Mouse (Mus musculus) spleen, adult 2 months (tissue): ENCODE measurements around the gene Fkbp2. TPM values are rescaled to one million over a fixed set of nuclear protein-coding genes. Genes with fewer than 3 reads are reported as not detected.
"Not testable (repeated sequence)": the region's sequence is repeated elsewhere in the genome, so short reads cannot be mapped to it uniquely, and the experiment has no call there.

ENCODE experiments used
- DNase-seq, 2 experiments: peaks; one replicate each; pipeline versions ENCODE4 v3.0.0 to v3.0.0-alpha.2; 2012 to 2021; ENCODE audit warnings: low spot score in 2 of 2, low read depth in 1 of 2
- H3K27ac ChIP-seq: fragments of 200-500 bp; 2 replicates; pipeline ENCODE4 v1.5.1; 2012; ENCODE audit warnings: low read length, inconsistent platforms; ENCODE audit not compliant: insufficient read depth
- H3K27me3 ChIP-seq: fragments of 200-500 bp; 2 replicates; pipeline ENCODE4 v1.6.1; 2012; ENCODE audit warnings: mild to moderate bottlenecking, moderate library complexity, low read length, inconsistent platforms; ENCODE audit not compliant: control insufficient read depth, insufficient read depth
- H3K36me3 ChIP-seq: fragments of 200-500 bp; 2 replicates; pipeline ENCODE4 v1.6.1; 2012; ENCODE audit warnings: mild to moderate bottlenecking, low read length, inconsistent platforms; ENCODE audit not compliant: control insufficient read depth, insufficient read depth
- H3K4me1 ChIP-seq: fragments of 200-500 bp; 2 replicates; pipeline ENCODE4 v1.6.1; 2011; ENCODE audit warnings: inconsistent platforms; ENCODE audit not compliant: control insufficient read depth, insufficient read depth, insufficient read length
- H3K4me3 ChIP-seq: fragments of 200-500 bp; 2 replicates; pipeline ENCODE4 v1.5.1; 2011; ENCODE audit warnings: mild to moderate bottlenecking, inconsistent platforms; ENCODE audit not compliant: insufficient read depth, insufficient read length; ENCODE audit errors: extremely low read depth
- CTCF ChIP-seq: fragments of 200-500 bp; IDR thresholded peaks from 2 replicates; pipeline ENCODE4 v1.5.1; 2011; ENCODE audit warnings: mild to moderate bottlenecking, inconsistent platforms; ENCODE audit not compliant: insufficient read depth, insufficient read length, insufficient replicate concordance; ENCODE audit errors: extremely low read depth
- POLR2A ChIP-seq: fragments of 200-500 bp; IDR thresholded peaks from 2 replicates; pipeline ENCODE4 v1.6.1; 2011; ENCODE audit warnings: low read depth, low read length, inconsistent platforms
- WGBS: fragments of 180-500 bp; shearing (Covaris S2); methylation state at CpG from one replicate; pipeline ENCODE4 v1.1.7; 2018; 5-methylcytosine and 5-hydroxymethylcytosine counted together
- polyA plus RNA-seq: library from polyadenylated mRNA; depleted of rRNA; stranded (reverse); fragments of >200 nt; gene quantifications from 2 replicates; pipeline ENCODE4 v1.2.3, GENCODE M21; 2012

Fkbp2 gene
- polyA plus RNA-seq, 1 experiment = 22.1 TPM

- 2% methylated on average over 24 of the region's 24 CpGs for WGBS
- H3K27ac ChIP-seq = peak within 1 kb of the TSS; percentile 39
- H3K27me3 ChIP-seq = no peaks in the 10 kb centered on the region
- H3K4me1 ChIP-seq = peaks cover 20% of the 10 kb centered on the region
- TF ChIP-seq POLR2A (no peak), CTCF (no peak)
- peak in 1 of 2 experiments; percentile 57 for DNase-seq
- H3K36me3 ChIP-seq = peaks cover 20% of the 10 kb centered on the region
- H3K4me3 ChIP-seq = peak within 1 kb of the TSS; percentile 62
Observed at GRCm38 (mm10) chr19:6996006-6996405, 15.7 kb upstream of the Fkbp2 start, which contains the start of the genes Nudt22 and Trpt1. Nudt22 (minus strand) TSS chr19:6996117. Trpt1 (plus strand) TSS chr19:6996131.

GRCm38 (mm10) chr19:6995255-6995991 lies 15.1 kb upstream of the Fkbp2 start:
- TF ChIP-seq POLR2A (no peak), CTCF (no peak)
- Histone ChIP-seq H3K27ac (no peak overlapping the region; the same call in 1 of the 2 replicates), H3K27me3 (no peaks in the 10 kb centered on the region), H3K4me3 (peak overlapping the region; percentile 62), H3K4me1 (peaks cover 20% of the 10 kb centered on the region), H3K36me3 (peaks cover 18% of the 10 kb centered on the region)
- no peak for DNase-seq
- 55% methylated on average over 20 of the region's 21 CpGs for WGBS

DNA sequence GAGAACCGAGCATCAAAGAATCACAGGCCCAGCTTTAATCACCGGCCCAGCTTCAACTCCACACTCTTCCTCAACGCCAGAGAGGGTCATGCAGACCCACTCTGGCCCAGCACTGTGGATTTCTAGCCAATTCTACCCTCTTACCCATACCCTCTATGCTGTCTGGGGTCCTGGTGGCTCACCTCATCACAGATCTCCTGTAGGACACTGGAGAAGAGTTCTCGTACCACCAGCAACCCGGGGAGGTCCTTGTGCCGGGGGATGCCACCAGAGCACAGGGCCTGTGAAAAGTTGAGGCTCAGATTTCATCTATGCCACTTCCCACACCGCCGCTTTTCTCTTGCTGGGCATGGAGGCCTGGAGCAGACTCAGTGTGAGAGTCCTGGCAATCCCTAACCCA lies 14.2 kb upstream of the Fkbp2 start:
- DNase-seq = no peak
- H3K4me1 ChIP-seq = peaks cover 20% of the 10 kb centered on the region
- H3K27ac ChIP-seq = no peak overlapping the region
- peaks cover 10% of the 10 kb centered on the region for H3K36me3 ChIP-seq
- no peak overlapping the region for H3K4me3 ChIP-seq
- 92% methylated on average over 8 of the region's 8 CpGs for WGBS
- no peak for TF ChIP-seq POLR2A
- no peak for TF ChIP-seq CTCF
- no peaks in the 10 kb centered on the region for H3K27me3 ChIP-seq

- WGBS = 90% methylated on average over 8 of the region's 8 CpGs
- DNase-seq = no peak
- Histone ChIP-seq H3K36me3 (peaks cover 5% of the 10 kb centered on the region), H3K27ac (no peak overlapping the region), H3K27me3 (no peaks in the 10 kb centered on the region), H3K4me3 (no peak overlapping the region), H3K4me1 (peaks cover 20% of the 10 kb centered on the region)
- TF ChIP-seq CTCF (no peak), POLR2A (no peak)
Observed at GRCm38 (mm10) chr19:6994002-6994401, 13.7 kb upstream of the Fkbp2 start.

- no peak for DNase-seq
- H3K36me3 ChIP-seq = peaks cover 1% of the 10 kb centered on the region; the same call in 1 of the 2 replicates
- H3K4me3 ChIP-seq = peak overlapping the region; percentile 44
- 74% methylated on average over 14 of the region's 14 CpGs for WGBS
- peaks cover 20% of the 10 kb centered on the region for H3K4me1 ChIP-seq
- peak overlapping the region; percentile 26; the same call in 1 of the 2 replicates for H3K27ac ChIP-seq
- no peaks in the 10 kb centered on the region for H3K27me3 ChIP-seq
- no peak for TF ChIP-seq CTCF
- no peak for TF ChIP-seq POLR2A
Observed at GRCm38 (mm10) chr19:6993011-6993770, 12.9 kb upstream of the Fkbp2 start.

- no peaks in the 10 kb centered on the region for H3K27me3 ChIP-seq
- H3K27ac ChIP-seq = peak within 1 kb of the TSS; percentile 26; the same call in 1 of the 2 replicates
- H3K4me3 ChIP-seq = peak within 1 kb of the TSS; percentile 73
- peaks cover 20% of the 10 kb centered on the region for H3K4me1 ChIP-seq
- no peaks in the 10 kb centered on the region for H3K36me3 ChIP-seq
- under 1% methylated on average over 37 of the region's 37 CpGs for WGBS
- TF ChIP-seq CTCF (0 out of 2 replicates have a peak, but pooled peaks have one; percentile 7), POLR2A (peak; percentile 19)
- peak; percentile 95 to 97 for DNase-seq
Observed at GRCm38 (mm10) chr19:6992011-6992858, 11.9 kb upstream of the Fkbp2 start, which contains the start of gene Dnajc4. Dnajc4 (minus strand) TSS chr19:6992572.

DNA sequence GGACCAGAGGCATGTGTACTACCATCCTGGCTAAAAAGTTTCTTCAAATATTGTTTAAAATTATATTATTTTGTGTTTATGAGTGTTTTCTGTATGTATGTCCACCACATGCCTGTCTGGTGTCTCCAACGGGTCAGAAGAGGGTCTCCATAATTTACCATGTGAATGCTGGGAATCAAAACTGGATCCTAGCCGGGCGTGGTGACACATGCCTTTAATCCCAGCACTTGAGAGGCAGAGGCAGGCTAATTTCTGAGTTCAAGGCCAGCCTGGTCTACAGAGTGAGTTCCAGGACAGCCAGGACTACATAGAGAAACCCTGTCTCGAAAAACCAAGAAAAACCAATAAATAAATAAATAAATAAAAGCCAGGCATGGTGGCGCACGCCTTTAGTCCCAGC lies 10.9 kb upstream of the Fkbp2 start:
- not testable (repeated sequence) for DNase-seq, H3K27ac ChIP-seq, H3K27me3 ChIP-seq, H3K36me3 ChIP-seq, H3K4me3 ChIP-seq
- 94% methylated on average over 6 of the region's 6 CpGs for WGBS
- H3K4me1 ChIP-seq = peaks cover 20% of the 10 kb centered on the region
